Mouse (Mus musculus): ENCODE data around the gene F8. TPM values are rescaled to one million over a fixed set of nuclear protein-coding genes. Genes with fewer than 3 reads are reported as not detected.

F8 gene
- polyA plus RNA-seq, 1 experiment from 2014 or later, result 1.6 TPM

GRCm38 (mm10) chrX:75129474-75129873, 252.9 kb downstream of the F8 start:
- Histone ChIP-seq H3K9ac (ENCODE audit: low read length) (no peak overlapping the region), H3K36me3 (ENCODE audit: control insufficient read depth, insufficient read depth, low read length) (no peaks in the 10 kb centered on the region), H3K27ac (ENCODE audit: low read depth, low read length) (no peak overlapping the region), H3K27me3 (ENCODE audit: control insufficient read depth, insufficient read depth, low read length) (no peaks in the 10 kb centered on the region), H3K4me2 (ENCODE audit: low read depth, low read length, severe bottlenecking) (no peak overlapping the region), H3K4me1 (replicated peaks; ENCODE audit: control insufficient read depth, insufficient read depth, low read length) (no peaks in the 10 kb centered on the region), H3K9me3 (ENCODE audit: control insufficient read depth, low read length) (no peaks in the 10 kb centered on the region), H3K4me3 (ENCODE audit: low read depth, low read length) (no peak overlapping the region)
- DNase-seq (ENCODE audit: low spot score) (no peak), ATAC-seq (replicated peaks; ENCODE audit: low FRiP score) (no peak)
- WGBS, result 77% methylated on average over 2 of the region's 2 CpGs

GRCm38 (mm10) chrX:75128333-75128980, 254.0 kb downstream of the F8 start:
- Histone ChIP-seq H3K36me3 (ENCODE audit: control insufficient read depth, insufficient read depth, low read length) (no peaks in the 10 kb centered on the region), H3K9ac (ENCODE audit: low read length) (no peak overlapping the region), H3K4me1 (replicated peaks; ENCODE audit: control insufficient read depth, insufficient read depth, low read length) (no peaks in the 10 kb centered on the region), H3K27me3 (ENCODE audit: control insufficient read depth, insufficient read depth, low read length) (no peaks in the 10 kb centered on the region), H3K27ac (ENCODE audit: low read depth, low read length) (no peak overlapping the region), H3K9me3 (ENCODE audit: control insufficient read depth, low read length) (no peaks in the 10 kb centered on the region), H3K4me3 (ENCODE audit: low read depth, low read length) (no peak overlapping the region), H3K4me2 (ENCODE audit: low read depth, low read length, severe bottlenecking) (no peak overlapping the region)
- no peak for DNase-seq (ENCODE audit: low spot score)
- no peak for ATAC-seq (replicated peaks; ENCODE audit: low FRiP score)

- H3K9me3 ChIP-seq (ENCODE audit: control insufficient read depth, low read length), result no peaks in the 10 kb centered on the region
- no peaks in the 10 kb centered on the region for H3K27me3 ChIP-seq (ENCODE audit: control insufficient read depth, insufficient read depth, low read length)
- H3K36me3 ChIP-seq (ENCODE audit: control insufficient read depth, insufficient read depth, low read length), result no peaks in the 10 kb centered on the region
- no peak overlapping the region for H3K4me2 ChIP-seq (ENCODE audit: low read depth, low read length, severe bottlenecking)
- no peak overlapping the region for H3K9ac ChIP-seq (ENCODE audit: low read length)
- H3K27ac ChIP-seq (ENCODE audit: low read depth, low read length), result no peak overlapping the region
- no peak for ATAC-seq (replicated peaks; ENCODE audit: low FRiP score)
- no peaks in the 10 kb centered on the region for H3K4me1 ChIP-seq (replicated peaks; ENCODE audit: control insufficient read depth, insufficient read depth, low read length)
- H3K4me3 ChIP-seq (ENCODE audit: low read depth, low read length), result no peak overlapping the region
- no peak for DNase-seq (ENCODE audit: low spot score)
Observed at GRCm38 (mm10) chrX:75126893-75127292, 255.5 kb downstream of the F8 start.

- no peak for DNase-seq (ENCODE audit: low spot score)
- Histone ChIP-seq H3K4me3 (ENCODE audit: low read depth, low read length) (no peak overlapping the region), H3K4me1 (replicated peaks; ENCODE audit: control insufficient read depth, insufficient read depth, low read length) (no peaks in the 10 kb centered on the region), H3K27me3 (ENCODE audit: control insufficient read depth, insufficient read depth, low read length) (no peaks in the 10 kb centered on the region), H3K27ac (ENCODE audit: low read depth, low read length) (no peak overlapping the region), H3K36me3 (ENCODE audit: control insufficient read depth, insufficient read depth, low read length) (no peaks in the 10 kb centered on the region), H3K4me2 (ENCODE audit: low read depth, low read length, severe bottlenecking) (no peak overlapping the region), H3K9me3 (ENCODE audit: control insufficient read depth, low read length) (no peaks in the 10 kb centered on the region), H3K9ac (ENCODE audit: low read length) (no peak overlapping the region)
- 86% methylated on average over 3 of the region's 3 CpGs for WGBS
- no peak for ATAC-seq (replicated peaks; ENCODE audit: low FRiP score)
Observed at GRCm38 (mm10) chrX:75125606-75126005, 256.8 kb downstream of the F8 start.

Other genes with a start within 250 kb of the F8 start
- gene Smim9, start 218.8 kb downstream of the F8 start, polyA plus RNA-seq (2014; fragmentation: Nextera tagmentation; extraction: Ambion mirVana), result not detected in 2 replicates
- 34.0 and 38.1 TPM in 2 replicates for gene Fundc2, start 216 bp downstream of the F8 start, polyA plus RNA-seq (2014; fragmentation: Nextera tagmentation; extraction: Ambion mirVana)
- 18.6 and 21.5 TPM in 2 replicates for gene Cmc4, start 34.0 kb upstream of the F8 start, polyA plus RNA-seq (2014; fragmentation: Nextera tagmentation; extraction: Ambion mirVana)
- gene Mtcp1, start 34.0 kb upstream of the F8 start, polyA plus RNA-seq (2014; fragmentation: Nextera tagmentation; extraction: Ambion mirVana), result 10.3 and 10.7 TPM in 2 replicates
- gene Brcc3, start 34.0 kb upstream of the F8 start, polyA plus RNA-seq (2014; fragmentation: Nextera tagmentation; extraction: Ambion mirVana), result 60.6 and 66.0 TPM in 2 replicates
- 226 and 257 TPM in 2 replicates for gene Vbp1, start 131.7 kb upstream of the F8 start, polyA plus RNA-seq (2014; fragmentation: Nextera tagmentation; extraction: Ambion mirVana)
- gene Rab39b, start 195.6 kb upstream of the F8 start, polyA plus RNA-seq (2014; fragmentation: Nextera tagmentation; extraction: Ambion mirVana), result 13.3 and 14.0 TPM in 2 replicates

Measured in forebrain, embryonic 11.5 days (tissue).